Mouse (Mus musculus): Measurements from ENCODE around the gene Wnt5b.

DNA sequence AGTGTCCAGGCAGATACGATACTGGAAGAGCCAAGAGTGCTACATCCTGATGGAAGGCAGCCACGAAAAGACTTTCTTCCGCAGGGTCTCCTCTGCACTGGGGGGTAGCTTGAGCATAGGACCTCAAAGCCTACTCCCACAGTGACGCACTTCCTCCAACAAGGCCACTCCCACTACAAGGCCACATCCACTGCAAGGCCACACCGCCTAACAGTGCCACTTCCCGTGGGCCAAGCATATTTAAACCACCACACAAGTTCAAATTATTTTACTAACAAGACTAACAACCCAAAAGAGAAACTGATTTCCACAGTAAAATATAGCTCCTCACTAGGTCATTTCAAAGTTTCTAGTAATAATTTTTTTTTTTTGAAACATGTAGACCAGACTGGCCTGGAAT lies 35.9 kb downstream of the Wnt5b start:
- no peak for TF ChIP-seq CTCF (IDR thresholded peaks at IDR 0.05; ENCODE audit: low read depth)
- no peak for TF ChIP-seq EP300 (optimal IDR thresholded peaks at IDR 0.05)
